Mouse (Mus musculus) neural tube, embryonic 13.5 days (tissue): ENCODE measurements around the gene Kank1. TPM values are rescaled to one million over a fixed set of nuclear protein-coding genes. Genes with fewer than 3 reads are reported as not detected.

Experiments
- ATAC-seq: fragments of 200-750 bp; cut with Nextera tagmentation; 2 replicates; pipeline ENCODE4 v1.8.0; 2017; ENCODE audit warnings: low read depth, mild to moderate bottlenecking, moderate TSS enrichment, moderate library complexity
- H3K27ac ChIP-seq: fragments of 300-500 bp; sonication (generic); replicated peaks from 2 replicates; pipeline ENCODE4 v1.5.1; 2015; ENCODE audit warnings: moderate library complexity, mild to moderate bottlenecking, inconsistent platforms
- H3K27me3 ChIP-seq: fragments of 300-500 bp; sonication (generic); 2 replicates; pipeline ENCODE4 v1.6.1; 2015; ENCODE audit warnings: mild to moderate bottlenecking, inconsistent platforms
- H3K36me3 ChIP-seq: fragments of 300-500 bp; sonication (generic); 2 replicates; pipeline ENCODE4 v1.6.1; 2015; ENCODE audit warnings: mild to moderate bottlenecking, inconsistent platforms
- H3K4me1 ChIP-seq: fragments of 300-500 bp; sonication (generic); replicated peaks from 2 replicates; pipeline ENCODE4 v1.6.1; 2015; ENCODE audit warnings: inconsistent platforms
- H3K4me2 ChIP-seq: fragments of 300-500 bp; sonication (generic); 2 replicates; pipeline ENCODE4 v1.6.1; 2015; ENCODE audit warnings: inconsistent platforms, mild to moderate bottlenecking, moderate library complexity
- H3K4me3 ChIP-seq: fragments of 300-500 bp; sonication (generic); 2 replicates; pipeline ENCODE4 v1.5.1; 2015; ENCODE audit warnings: mild to moderate bottlenecking, inconsistent platforms
- H3K9ac ChIP-seq: fragments of 300-500 bp; sonication (generic); 2 replicates; pipeline ENCODE4 v1.6.1; 2015; ENCODE audit warnings: moderate library complexity, mild to moderate bottlenecking, inconsistent platforms
- H3K9me3 ChIP-seq: fragments of 300-500 bp; sonication (generic); 2 replicates; pipeline ENCODE4 v1.6.1; 2016; ENCODE audit warnings: inconsistent platforms
- WGBS: fragments of 180-500 bp; shearing (Covaris S2); methylation state at CpG from one replicate; pipeline ENCODE4 v1.1.7; 2015; 5-methylcytosine and 5-hydroxymethylcytosine counted together
- polyA plus RNA-seq: library from polyadenylated mRNA; unstranded; fragments of >200 nt; fragmentation: Nextera tagmentation; extraction: Ambion mirVana; gene quantifications from 2 replicates; pipeline ENCODE4 v1.2.1, GENCODE M21; 2015

The Kank1 gene
- polyA plus RNA-seq, 1 experiment from 2014 or later = 10.3 TPM

DNA sequence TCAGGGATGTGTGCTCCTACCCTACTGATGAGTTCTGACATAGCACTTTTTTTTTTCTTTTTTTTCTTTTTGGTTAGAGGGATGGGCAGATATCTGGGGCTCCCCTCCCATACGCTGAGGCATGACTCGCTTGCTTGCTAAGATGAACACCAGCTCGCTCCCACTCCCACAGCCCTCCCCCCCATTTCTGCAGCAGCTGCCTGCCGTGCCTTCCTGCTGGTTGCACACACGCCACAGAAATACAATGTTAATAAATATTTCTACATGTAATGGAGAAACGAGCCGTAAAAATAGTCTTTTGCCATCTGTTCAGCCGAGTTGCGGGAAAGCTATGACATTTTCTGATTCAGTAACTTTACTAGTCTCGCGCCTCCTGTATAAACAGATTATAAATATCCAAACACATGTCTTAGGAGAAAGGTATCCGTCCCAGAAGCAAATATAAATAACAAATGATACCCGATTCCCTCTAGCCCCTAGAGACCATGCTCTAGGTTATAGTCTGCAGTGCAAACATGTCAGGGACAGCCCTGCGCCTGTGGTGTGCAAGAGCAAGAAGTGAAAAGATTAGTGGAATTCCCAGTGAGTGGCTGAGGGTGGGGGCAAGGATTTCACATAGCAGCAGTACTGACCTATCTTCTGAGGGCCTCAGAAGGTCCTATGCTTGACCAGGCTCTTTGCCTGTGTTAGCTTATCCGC lies 114.6 kb downstream of the Kank1 start:
- Histone ChIP-seq H3K36me3 (no peaks in the 10 kb centered on the region), H3K27me3 (0 out of 2 replicates have a peak, but pooled peaks cover 5% of the 10 kb centered on the region), H3K27ac (peak overlapping the region; percentile 64), H3K4me2 (peak overlapping the region; percentile 33), H3K9me3 (no peaks in the 10 kb centered on the region), H3K9ac (0 out of 2 replicates have a peak overlapping the region, but pooled peaks have one; percentile 22), H3K4me3 (no peak overlapping the region), H3K4me1 (peaks cover 31% of the 10 kb centered on the region)
- peak; percentile 89 for ATAC-seq
- WGBS = 29% methylated on average over 15 of the region's 15 CpGs

DNA sequence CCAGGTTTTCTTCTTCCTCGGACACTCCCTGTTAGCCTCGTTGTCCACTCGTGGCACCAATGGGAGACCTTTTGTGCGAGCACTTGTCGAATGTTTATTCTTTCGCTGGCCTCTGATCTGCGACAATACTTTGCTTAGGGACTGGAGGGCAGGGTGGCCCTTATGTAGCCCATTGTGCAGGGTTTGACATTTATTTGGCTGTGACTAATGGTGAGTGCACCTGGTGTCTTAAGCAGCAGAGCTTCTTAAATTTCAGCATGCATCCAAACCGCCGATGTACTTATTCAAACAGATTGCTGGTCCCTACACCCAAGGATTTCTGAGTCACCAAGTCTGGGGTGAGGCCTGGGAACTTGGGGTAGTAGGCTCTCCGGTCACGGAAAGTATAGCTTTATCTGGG lies 120.3 kb downstream of the Kank1 start:
- Histone ChIP-seq H3K36me3 (no peaks in the 10 kb centered on the region), H3K4me3 (no peak overlapping the region), H3K4me1 (peaks cover 47% of the 10 kb centered on the region), H3K27me3 (no peaks in the 10 kb centered on the region), H3K9me3 (no peaks in the 10 kb centered on the region), H3K9ac (no peak overlapping the region), H3K27ac (no peak overlapping the region), H3K4me2 (no peak overlapping the region)
- 60% methylated on average over 11 of the region's 11 CpGs for WGBS
- ATAC-seq = no peak

DNA sequence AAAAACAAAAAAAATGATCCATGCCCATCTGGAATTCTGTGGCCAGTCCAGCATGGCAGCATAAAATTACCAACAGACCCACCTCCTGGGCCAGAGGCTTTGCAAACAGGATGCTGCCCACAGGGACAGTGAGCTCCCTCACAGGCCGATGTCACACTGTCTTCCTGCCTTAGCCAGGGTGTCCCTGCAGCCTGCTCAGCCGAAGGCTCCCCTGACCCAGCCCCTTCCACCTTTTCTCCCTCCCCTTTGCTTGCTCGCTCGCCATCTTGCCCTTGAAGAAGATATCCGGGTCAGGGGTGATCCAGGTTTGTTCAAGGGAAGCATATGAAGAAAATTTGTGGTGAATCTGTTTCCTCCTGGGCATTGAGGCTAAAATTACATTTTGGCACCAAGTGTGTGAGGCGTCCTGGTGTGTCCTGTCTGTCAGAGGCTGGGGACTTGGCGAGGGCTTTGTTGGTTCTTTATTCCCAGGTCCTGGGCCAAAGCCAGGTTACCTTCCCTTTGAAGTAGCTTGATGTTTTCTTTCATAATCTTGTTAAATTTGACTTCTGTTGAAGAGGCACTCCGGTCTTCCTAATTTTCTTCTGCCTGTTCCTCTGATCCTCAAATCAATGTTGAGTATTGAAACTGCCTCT lies 121.8 kb downstream of the Kank1 start:
- H3K4me1 ChIP-seq = peaks cover 41% of the 10 kb centered on the region
- ATAC-seq = no peak
- WGBS = 78% methylated on average over 8 of the region's 8 CpGs
- no peaks in the 10 kb centered on the region for H3K36me3 ChIP-seq
- no peak overlapping the region for H3K4me2 ChIP-seq
- no peaks in the 10 kb centered on the region for H3K9me3 ChIP-seq
- H3K9ac ChIP-seq = no peak overlapping the region
- H3K4me3 ChIP-seq = no peak overlapping the region
- H3K27me3 ChIP-seq = no peaks in the 10 kb centered on the region
- H3K27ac ChIP-seq = no peak overlapping the region

DNA sequence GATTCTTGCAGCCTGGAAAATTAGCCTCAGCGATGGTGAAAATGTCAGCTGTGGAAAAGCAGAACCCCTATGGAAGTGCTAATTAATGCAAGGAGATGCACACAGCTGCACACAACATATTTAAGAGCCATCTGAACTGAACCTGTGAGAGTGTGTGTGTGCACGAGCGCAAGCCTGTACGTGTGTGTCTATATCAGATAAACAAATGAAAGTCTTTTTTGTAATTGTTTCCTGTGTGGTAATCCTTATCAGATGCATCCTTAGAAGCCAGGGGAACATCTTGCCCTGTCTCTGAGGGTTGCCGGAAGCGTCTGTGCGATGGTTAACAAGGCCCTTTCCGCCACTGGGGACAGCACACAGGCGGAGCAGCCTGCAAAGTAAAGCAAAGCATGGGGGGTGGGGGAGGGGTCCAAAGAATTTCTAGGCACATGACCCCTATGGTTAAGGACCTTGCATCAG lies 123.8 kb downstream of the Kank1 start:
- Histone ChIP-seq H3K9ac (no peak overlapping the region), H3K4me2 (no peak overlapping the region), H3K4me1 (peaks cover 38% of the 10 kb centered on the region), H3K27ac (no peak overlapping the region), H3K4me3 (no peak overlapping the region), H3K27me3 (no peaks in the 10 kb centered on the region), H3K9me3 (no peaks in the 10 kb centered on the region), H3K36me3 (no peaks in the 10 kb centered on the region)
- WGBS = 45% methylated on average over 9 of the region's 9 CpGs
- no peak for ATAC-seq

DNA sequence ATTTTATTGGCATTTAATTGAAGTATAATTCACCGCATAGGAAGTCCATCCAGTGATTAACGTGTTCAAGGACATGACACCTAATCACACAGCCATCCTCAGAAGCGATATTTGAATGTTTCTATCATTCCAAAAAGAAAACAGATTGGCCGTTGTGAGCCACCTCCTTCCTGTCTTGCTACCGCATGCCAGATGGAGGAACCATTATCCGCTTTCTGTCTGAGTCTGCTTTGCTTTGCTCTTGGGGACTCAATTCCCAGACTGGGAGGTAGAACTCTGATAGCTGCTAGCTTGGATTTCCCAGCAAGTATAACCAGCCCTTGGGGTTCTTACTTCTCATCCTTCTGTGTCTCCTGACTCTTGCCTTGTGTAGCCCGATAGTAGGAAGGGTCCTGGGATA lies 125.2 kb downstream of the Kank1 start:
- no peak for ATAC-seq
- Histone ChIP-seq H3K9me3 (no peaks in the 10 kb centered on the region), H3K4me1 (peaks cover 38% of the 10 kb centered on the region), H3K9ac (no peak overlapping the region), H3K27ac (no peak overlapping the region), H3K4me2 (no peak overlapping the region), H3K27me3 (no peaks in the 10 kb centered on the region), H3K36me3 (no peaks in the 10 kb centered on the region), H3K4me3 (no peak overlapping the region)
- 57% methylated on average over 7 of the region's 7 CpGs for WGBS

DNA sequence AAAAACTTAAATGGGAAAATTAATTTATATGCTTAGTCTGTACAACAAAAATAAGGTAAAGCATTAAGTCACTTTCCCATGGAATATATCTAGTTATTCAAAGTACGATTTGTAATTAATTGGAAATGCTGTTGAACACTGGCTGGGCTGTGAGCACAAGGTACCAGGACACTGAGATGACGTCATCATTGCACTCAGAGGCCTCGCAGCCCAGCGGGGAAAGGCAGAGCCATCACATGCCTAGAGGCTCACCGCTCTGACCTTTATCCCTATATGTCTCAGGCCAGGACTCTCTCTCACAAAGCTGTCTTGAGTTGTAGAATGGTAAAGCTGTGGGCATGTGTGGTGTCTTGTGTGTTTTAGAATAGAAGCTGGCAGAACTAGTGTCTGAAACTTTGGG lies 128.9 kb downstream of the Kank1 start:
- Histone ChIP-seq H3K4me3 (no peak overlapping the region), H3K9me3 (no peaks in the 10 kb centered on the region), H3K9ac (no peak overlapping the region), H3K27me3 (no peaks in the 10 kb centered on the region), H3K4me1 (peaks cover 15% of the 10 kb centered on the region), H3K36me3 (no peaks in the 10 kb centered on the region), H3K4me2 (no peak overlapping the region), H3K27ac (no peak overlapping the region)
- 75% methylated on average over 5 of the region's 5 CpGs for WGBS
- no peak for ATAC-seq

DNA sequence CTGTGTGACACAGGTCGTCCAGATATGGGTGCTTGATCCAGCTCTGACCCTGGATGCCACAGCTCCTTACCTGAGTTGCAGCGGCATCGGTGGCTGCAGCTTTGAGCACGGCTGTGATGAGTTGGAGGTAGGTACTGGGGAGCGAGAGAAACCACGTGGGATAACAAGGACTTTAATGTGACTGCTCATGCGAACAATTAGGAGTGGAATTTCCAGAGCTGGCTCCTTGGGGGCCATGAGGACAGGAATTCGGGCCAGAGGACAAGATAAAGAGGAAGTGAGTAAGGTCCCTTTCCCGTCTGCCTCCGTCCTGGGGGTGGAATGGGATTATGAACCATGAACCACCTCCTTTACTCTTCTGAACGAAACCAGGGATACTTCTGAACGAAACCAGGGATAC lies 129.8 kb downstream of the Kank1 start:
- Histone ChIP-seq H3K4me2 (no peak overlapping the region), H3K4me3 (no peak overlapping the region), H3K27me3 (no peaks in the 10 kb centered on the region), H3K9ac (no peak overlapping the region), H3K36me3 (no peaks in the 10 kb centered on the region), H3K9me3 (no peaks in the 10 kb centered on the region), H3K27ac (no peak overlapping the region), H3K4me1 (peaks cover 8% of the 10 kb centered on the region)
- WGBS = 65% methylated on average over 12 of the region's 12 CpGs
- no peak for ATAC-seq

DNA sequence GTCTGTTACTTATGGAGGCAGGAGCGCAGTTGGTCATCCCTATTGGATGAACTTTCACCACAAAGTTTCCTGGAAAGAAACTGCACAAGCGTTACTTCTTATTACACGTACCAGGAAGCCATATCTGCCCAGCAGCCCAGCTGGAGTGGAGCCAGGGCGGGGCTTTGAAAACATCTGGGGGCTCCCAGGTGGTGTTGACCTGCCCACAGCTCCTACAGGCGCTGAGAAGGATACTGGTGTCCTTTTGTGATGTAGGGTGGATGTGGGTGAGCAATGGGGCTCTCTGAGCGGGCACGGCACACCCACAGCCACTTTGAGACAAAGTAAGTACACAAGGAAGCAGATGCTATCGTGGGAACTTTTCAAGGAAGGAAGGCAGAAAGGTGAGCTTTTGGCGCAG lies 133.7 kb downstream of the Kank1 start:
- no peak overlapping the region for H3K4me2 ChIP-seq
- no peaks in the 10 kb centered on the region for H3K27me3 ChIP-seq
- no peak overlapping the region for H3K4me3 ChIP-seq
- no peak overlapping the region for H3K9ac ChIP-seq
- H3K27ac ChIP-seq = no peak overlapping the region
- H3K36me3 ChIP-seq = no peaks in the 10 kb centered on the region
- ATAC-seq = no peak
- WGBS = 91% methylated on average over 9 of the region's 9 CpGs
- no peaks in the 10 kb centered on the region for H3K9me3 ChIP-seq
- peaks cover 17% of the 10 kb centered on the region for H3K4me1 ChIP-seq

DNA sequence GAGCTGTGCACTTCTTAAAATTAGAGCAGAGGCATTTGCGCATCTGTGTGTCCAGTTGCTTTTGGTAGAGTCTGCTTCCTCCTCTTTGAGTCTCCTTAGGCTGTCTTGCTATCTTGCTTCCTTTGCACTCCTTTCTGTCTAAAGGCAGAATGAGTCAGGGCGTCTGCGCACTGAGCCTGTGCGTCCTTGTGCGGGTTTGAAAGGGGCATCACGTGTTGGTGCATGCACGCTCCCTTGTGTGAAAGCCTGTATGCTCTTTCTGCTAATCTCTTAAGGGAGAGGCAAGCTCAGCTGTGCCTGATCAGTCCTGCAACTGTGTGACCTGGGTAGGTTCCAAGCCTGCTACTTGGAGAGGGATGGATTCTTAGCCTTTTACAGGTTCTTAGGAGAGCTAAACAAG lies 136.0 kb downstream of the Kank1 start:
- H3K27me3 ChIP-seq = no peaks in the 10 kb centered on the region
- no peak overlapping the region for H3K9ac ChIP-seq
- H3K4me1 ChIP-seq = peaks cover 19% of the 10 kb centered on the region
- H3K4me3 ChIP-seq = no peak overlapping the region
- no peaks in the 10 kb centered on the region for H3K9me3 ChIP-seq
- 85% methylated on average over 7 of the region's 7 CpGs for WGBS
- no peak overlapping the region for H3K27ac ChIP-seq
- no peak for ATAC-seq
- H3K36me3 ChIP-seq = no peaks in the 10 kb centered on the region
- no peak overlapping the region for H3K4me2 ChIP-seq

DNA sequence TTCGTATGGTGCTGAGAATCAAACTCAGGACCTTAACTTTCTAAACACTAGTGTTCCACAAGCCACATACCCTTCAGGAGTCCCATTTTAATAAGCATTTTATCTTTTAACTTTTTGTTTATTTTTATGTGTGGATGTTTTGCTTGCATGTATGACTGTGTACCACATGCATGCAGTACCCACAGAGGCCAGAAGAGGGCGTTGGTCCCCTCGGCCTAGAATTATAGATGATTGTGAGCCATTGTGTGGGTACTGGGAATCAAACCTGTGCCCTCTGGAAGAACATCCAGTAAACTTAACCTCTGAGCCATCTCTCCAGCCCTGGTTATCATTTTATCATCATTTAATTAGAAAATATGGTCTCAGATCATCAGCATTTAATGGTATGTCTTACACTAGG lies 136.8 kb downstream of the Kank1 start:
- Histone ChIP-seq H3K27ac (no peak overlapping the region), H3K9ac (no peak overlapping the region), H3K4me2 (no peak overlapping the region), H3K4me3 (no peak overlapping the region), H3K27me3 (no peaks in the 10 kb centered on the region), H3K4me1 (peaks cover 19% of the 10 kb centered on the region), H3K36me3 (no peaks in the 10 kb centered on the region), H3K9me3 (no peaks in the 10 kb centered on the region)
- ATAC-seq = no peak
- WGBS = 64% methylated on average over 3 of the region's 3 CpGs

DNA sequence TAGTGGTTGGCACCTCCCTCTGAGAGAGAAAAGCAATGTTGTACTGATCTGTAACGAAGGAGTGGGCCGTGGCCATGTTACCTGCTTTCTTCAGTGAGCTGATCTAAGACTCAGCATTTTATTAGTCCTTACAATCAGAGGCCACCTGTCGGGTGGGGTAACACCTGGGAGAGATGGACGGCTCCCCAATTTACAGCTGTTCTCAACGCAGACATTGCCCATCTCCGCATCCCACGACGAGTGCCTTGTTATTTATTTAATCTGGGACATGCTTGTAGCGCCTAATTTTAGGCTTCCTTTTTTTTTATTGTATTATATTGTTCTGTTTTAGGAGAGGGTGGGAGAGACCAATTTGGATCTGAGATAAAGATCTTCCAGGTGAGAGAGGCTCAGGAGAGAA lies 137.4 kb downstream of the Kank1 start:
- H3K9me3 ChIP-seq = no peaks in the 10 kb centered on the region
- H3K4me2 ChIP-seq = no peak overlapping the region
- H3K36me3 ChIP-seq = no peaks in the 10 kb centered on the region
- no peaks in the 10 kb centered on the region for H3K27me3 ChIP-seq
- H3K4me1 ChIP-seq = peaks cover 19% of the 10 kb centered on the region
- ATAC-seq = no peak
- WGBS = 77% methylated on average over 9 of the region's 9 CpGs
- no peak overlapping the region for H3K27ac ChIP-seq
- H3K4me3 ChIP-seq = no peak overlapping the region
- H3K9ac ChIP-seq = no peak overlapping the region

DNA sequence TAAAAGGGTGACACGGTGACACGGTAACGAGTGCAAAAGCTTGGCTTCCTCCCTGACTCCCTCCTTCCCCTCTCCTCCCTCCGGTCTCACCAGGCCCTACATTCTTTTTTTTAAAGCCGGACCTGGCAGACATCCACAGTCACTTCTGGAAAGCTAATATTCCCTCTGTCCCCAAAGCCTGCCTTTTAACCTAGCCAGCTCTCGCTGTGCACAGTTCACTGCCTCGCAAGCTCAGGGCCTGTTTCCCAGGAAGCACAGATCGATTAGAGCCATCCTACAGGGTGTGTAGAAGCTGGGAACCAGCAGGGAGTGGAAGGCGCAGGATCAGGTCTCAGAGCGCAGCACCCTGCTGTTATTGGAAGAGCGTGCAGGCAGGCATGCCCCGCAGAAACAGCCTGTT lies 138.2 kb downstream of the Kank1 start:
- Histone ChIP-seq H3K9ac (0 out of 2 replicates have a peak overlapping the region, but pooled peaks have one; percentile 14), H3K4me1 (peaks cover 19% of the 10 kb centered on the region), H3K27ac (peak overlapping the region; percentile 63), H3K4me2 (peak overlapping the region; percentile 27), H3K27me3 (no peaks in the 10 kb centered on the region), H3K4me3 (no peak overlapping the region), H3K9me3 (no peaks in the 10 kb centered on the region), H3K36me3 (no peaks in the 10 kb centered on the region)
- 10% methylated on average over 12 of the region's 12 CpGs for WGBS
- peak; percentile 88 for ATAC-seq

DNA sequence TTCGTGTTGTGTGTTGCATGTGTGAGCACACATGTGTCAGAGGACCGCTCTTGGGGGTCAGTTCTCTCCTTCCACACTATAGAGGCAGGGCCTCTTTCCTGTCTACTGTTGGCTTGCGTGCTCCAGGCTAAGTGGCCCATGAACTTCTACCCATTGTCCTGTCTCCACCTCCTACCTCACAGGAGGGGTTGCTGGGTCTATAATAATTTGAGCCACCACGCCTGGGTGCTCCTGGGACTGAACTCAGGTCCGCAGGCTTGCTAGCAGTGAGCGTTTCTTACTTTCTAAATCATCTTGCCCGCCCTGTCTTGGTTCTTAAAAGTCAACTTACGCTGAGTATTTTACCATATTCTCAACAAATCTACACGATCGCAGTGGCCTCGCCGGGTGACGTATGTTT lies 140.1 kb downstream of the Kank1 start:
- no peak for ATAC-seq
- H3K4me2 ChIP-seq = no peak overlapping the region
- no peak overlapping the region for H3K9ac ChIP-seq
- H3K36me3 ChIP-seq = no peaks in the 10 kb centered on the region
- H3K4me3 ChIP-seq = no peak overlapping the region
- H3K9me3 ChIP-seq = no peaks in the 10 kb centered on the region
- H3K4me1 ChIP-seq = peaks cover 19% of the 10 kb centered on the region
- H3K27ac ChIP-seq = no peak overlapping the region
- H3K27me3 ChIP-seq = no peaks in the 10 kb centered on the region
- WGBS = 89% methylated on average over 13 of the region's 13 CpGs
